Mouse (Mus musculus) kidney, adult 2 months (tissue): ENCODE results near the gene Stard3nl. TPM values are rescaled to one million over a fixed set of nuclear protein-coding genes. Genes with fewer than 3 reads are reported as not detected.

ENCODE experiments used
- DNase-seq: peaks from one replicate; pipeline ENCODE4 v3.0.0; 2021
- H3K27ac ChIP-seq: fragments of 200-500 bp; 2 replicates; pipeline ENCODE4 v1.5.1; 2012; ENCODE audit warnings: low read depth, low read length, control low read depth, inconsistent platforms; ENCODE audit not compliant: insufficient read depth
- H3K27me3 ChIP-seq: fragments of 200-500 bp; replicated peaks from 2 replicates; pipeline ENCODE4 v1.6.1; 2012; ENCODE audit warnings: mild to moderate bottlenecking, moderate library complexity, low read length, inconsistent platforms; ENCODE audit not compliant: control insufficient read depth, insufficient read depth
- H3K36me3 ChIP-seq: fragments of 200-500 bp; 2 replicates; pipeline ENCODE4 v1.6.1; 2012; ENCODE audit warnings: mild to moderate bottlenecking, moderate library complexity, low read length, inconsistent platforms; ENCODE audit not compliant: control insufficient read depth, insufficient read depth
- H3K4me1 ChIP-seq: fragments of 200-500 bp; 2 replicates; pipeline ENCODE4 v1.6.1; 2011; ENCODE audit warnings: low read length; ENCODE audit not compliant: control insufficient read depth, insufficient read depth
- H3K4me3 ChIP-seq: fragments of 200-500 bp; 2 replicates; pipeline ENCODE4 v1.5.1; 2011; ENCODE audit warnings: mild to moderate bottlenecking, low read depth, low read length, control low read depth; ENCODE audit not compliant: insufficient read depth
- CTCF ChIP-seq: fragments of 200-500 bp; conservative IDR thresholded peaks from 2 replicates; pipeline ENCODE4 v1.5.1; 2011; ENCODE audit warnings: low read depth, mild to moderate bottlenecking, control low read depth, low read length, moderate library complexity, mixed read lengths; ENCODE audit not compliant: insufficient read depth, insufficient read length
- POLR2A ChIP-seq: fragments of 200-500 bp; IDR thresholded peaks from one replicate; pipeline ENCODE4 v1.6.1; 2011; ENCODE audit warnings: low read depth, low read length, control low read depth
- WGBS: fragments of 180-500 bp; shearing (Covaris S2); methylation state at CpG from one replicate; pipeline ENCODE4 v1.1.7; 2018; 5-methylcytosine and 5-hydroxymethylcytosine counted together
- polyA plus RNA-seq: library from polyadenylated mRNA; depleted of rRNA; stranded (reverse); fragments of >200 nt; gene quantifications from 2 replicates; pipeline ENCODE4 v1.2.3, GENCODE M21; 2012

Gene Stard3nl
- polyA plus RNA-seq, 1 experiment: 30.3 TPM

- 60% methylated on average over 8 of the region's 8 CpGs for WGBS
- Histone ChIP-seq H3K27ac (no peak overlapping the region), H3K4me1 (no peaks in the 10 kb centered on the region), H3K36me3 (no peaks in the 10 kb centered on the region), H3K4me3 (no peak overlapping the region), H3K27me3 (no peaks in the 10 kb centered on the region)
- no peak for DNase-seq
- TF ChIP-seq POLR2A (no peak), CTCF (no peak)
Observed at GRCm38 (mm10) chr13:19415894-19416531, 20.4 kb upstream of the Stard3nl start.

DNA sequence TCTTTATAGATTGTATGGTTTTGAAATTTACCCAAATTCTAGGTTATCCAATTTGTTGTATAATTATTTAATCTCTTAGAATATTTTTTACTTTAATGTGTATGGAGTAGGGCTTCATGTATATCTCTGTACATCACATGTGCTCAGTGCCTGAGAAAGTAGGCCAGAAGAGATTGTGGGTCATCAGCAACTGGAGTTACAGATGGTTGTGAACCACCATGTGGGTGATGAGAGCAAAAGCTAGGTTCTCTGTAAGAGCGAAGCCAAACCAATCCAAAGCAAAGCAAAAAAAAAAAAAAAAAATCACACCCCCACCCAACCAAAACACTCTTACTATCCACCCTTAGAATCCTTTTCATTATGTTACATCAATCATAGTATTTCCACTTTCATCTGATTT is 19.7 kb upstream of the Stard3nl start:
- Histone ChIP-seq H3K4me1 (no peaks in the 10 kb centered on the region), H3K27ac (no peak overlapping the region), H3K27me3 (no peaks in the 10 kb centered on the region), H3K36me3 (no peaks in the 10 kb centered on the region), H3K4me3 (no peak overlapping the region)
- DNase-seq: no peak
- no peak for TF ChIP-seq POLR2A
- no peak for TF ChIP-seq CTCF
- 81% methylated on average over 1 of the region's 1 CpGs for WGBS

DNA sequence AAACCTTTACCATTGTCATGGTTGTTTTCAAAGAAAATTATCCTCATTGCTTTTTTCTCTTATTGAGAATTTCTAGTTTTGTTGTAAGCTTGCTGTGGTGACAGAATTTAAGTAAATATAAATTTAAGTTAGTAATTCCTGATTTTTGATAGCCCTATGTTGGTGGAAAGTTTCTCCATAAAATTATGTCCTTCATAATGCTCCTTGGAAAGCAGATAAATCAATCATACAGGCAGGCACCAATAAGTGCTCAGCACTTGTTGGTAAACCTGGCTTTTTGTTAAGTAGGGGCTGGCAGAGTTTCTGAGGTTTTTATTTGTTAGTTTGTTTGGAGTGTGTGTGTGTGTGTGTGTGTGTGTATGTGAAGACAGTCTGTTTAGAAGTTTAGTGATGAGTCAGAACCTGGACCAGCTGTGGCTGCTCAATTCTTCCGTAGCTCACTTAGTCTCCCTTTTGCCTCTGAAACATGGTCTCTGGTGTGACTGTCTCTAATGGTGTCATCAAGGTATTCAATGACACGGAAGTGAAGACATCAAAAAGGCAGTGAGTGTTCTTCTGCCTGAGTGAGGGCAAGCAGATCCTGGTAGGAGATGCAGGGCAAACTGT is 16.8 kb upstream of the Stard3nl start:
- no peak for TF ChIP-seq POLR2A

DNA sequence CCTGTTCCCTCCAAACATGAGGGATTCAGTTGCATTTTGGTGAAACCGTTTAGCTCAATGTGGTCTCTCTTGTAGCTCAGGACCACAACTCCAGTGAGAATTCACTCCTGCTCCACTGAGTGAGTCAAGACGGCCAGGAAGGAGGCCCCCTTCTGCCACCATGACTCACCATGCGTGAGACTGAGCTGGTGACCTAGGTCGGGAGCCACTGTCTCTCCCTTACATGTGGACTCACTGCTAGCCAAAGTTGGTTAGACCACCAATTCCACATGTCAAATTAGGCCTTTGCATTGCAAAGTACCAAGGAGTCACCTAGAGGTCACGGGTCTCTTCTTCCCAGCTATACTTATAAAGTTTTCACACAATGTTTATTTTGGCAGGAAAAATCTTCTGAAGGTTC is 16.3 kb upstream of the Stard3nl start:
- Histone ChIP-seq H3K27ac (no peak overlapping the region), H3K27me3 (no peaks in the 10 kb centered on the region), H3K36me3 (no peaks in the 10 kb centered on the region), H3K4me1 (no peaks in the 10 kb centered on the region), H3K4me3 (no peak overlapping the region)
- no peak for DNase-seq
- 75% methylated on average over 5 of the region's 5 CpGs for WGBS
- TF ChIP-seq POLR2A (no peak), CTCF (no peak)

More for the DNA sequence above, 16.8 kb upstream of the Stard3nl start:
- Histone ChIP-seq H3K36me3 (no peaks in the 10 kb centered on the region), H3K4me1 (no peaks in the 10 kb centered on the region), H3K27me3 (no peaks in the 10 kb centered on the region), H3K4me3 (no peak overlapping the region), H3K27ac (no peak overlapping the region)
- 78% methylated on average over 2 of the region's 2 CpGs for WGBS
- no peak for DNase-seq

DNA sequence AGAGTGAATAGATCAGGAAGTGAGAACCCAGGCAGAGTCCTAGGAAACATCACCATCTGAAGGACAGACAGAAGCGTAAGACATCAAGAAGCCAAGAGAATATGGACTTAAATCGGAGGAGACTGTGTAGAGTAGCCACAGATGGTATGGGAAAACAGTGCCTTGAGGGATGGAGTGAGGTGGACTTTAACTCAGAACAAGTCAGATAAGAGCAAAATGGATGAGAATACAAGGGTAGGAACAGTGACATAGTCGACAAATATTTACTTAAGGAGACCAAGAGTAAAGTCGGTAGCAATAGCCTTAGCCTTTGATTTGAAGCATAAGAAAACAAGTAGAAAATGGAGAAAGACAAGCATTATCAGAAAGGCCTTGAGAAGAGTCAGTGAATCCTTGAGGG is 15.1 kb upstream of the Stard3nl start:
- H3K36me3 ChIP-seq: no peaks in the 10 kb centered on the region
- no peaks in the 10 kb centered on the region for H3K4me1 ChIP-seq
- TF ChIP-seq CTCF (no peak), POLR2A (no peak)
- 94% methylated on average over 4 of the region's 4 CpGs for WGBS
- no peak for DNase-seq
- no peak overlapping the region for H3K4me3 ChIP-seq
- H3K27ac ChIP-seq: no peak overlapping the region
- no peaks in the 10 kb centered on the region for H3K27me3 ChIP-seq

DNA sequence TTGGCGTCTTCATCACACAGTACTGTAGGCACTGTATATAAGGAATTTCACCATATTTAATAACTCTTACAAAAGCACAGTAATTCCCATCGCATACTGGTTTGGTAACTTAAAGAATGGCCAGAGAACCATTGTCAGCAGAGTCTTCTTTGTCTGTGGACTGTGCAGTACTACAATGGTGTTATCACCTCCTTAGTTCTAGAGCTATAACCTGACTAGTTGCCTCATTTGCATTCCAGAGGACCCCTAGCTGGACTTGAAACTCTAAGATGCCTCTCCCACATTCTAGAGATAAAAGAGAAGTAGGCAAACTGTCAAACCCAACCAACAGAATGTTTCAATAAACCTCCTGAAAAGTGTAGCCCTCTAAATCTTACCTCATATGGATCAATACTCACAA is 12.4 kb upstream of the Stard3nl start:
- H3K27me3 ChIP-seq: no peaks in the 10 kb centered on the region
- DNase-seq: no peak
- no peak overlapping the region for H3K27ac ChIP-seq
- 91% methylated on average over 2 of the region's 2 CpGs for WGBS
- no peaks in the 10 kb centered on the region for H3K36me3 ChIP-seq
- no peak overlapping the region for H3K4me3 ChIP-seq
- no peaks in the 10 kb centered on the region for H3K4me1 ChIP-seq
- TF ChIP-seq CTCF: no peak
- no peak for TF ChIP-seq POLR2A

DNA sequence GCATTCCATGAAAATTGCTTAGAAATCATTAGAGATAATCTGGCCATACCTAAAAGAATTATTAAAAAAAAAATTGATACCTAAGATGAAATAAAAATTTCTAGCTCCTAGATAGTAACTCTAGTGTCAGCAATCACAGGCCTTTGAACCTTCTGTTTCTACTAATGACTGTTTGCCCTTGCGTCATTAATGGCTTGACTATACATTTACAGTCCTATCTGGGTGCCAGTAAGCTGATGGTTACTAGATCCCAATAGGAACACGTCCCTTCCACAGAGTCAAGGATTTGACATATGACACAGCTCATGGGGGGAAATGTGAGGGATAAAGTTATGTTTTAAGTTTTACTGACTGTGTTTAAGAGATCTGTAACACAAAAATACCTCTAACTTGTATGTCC is 9.0 kb upstream of the Stard3nl start:
- 85% methylated on average over 2 of the region's 2 CpGs for WGBS
- DNase-seq: no peak
- Histone ChIP-seq H3K27me3 (no peaks in the 10 kb centered on the region), H3K36me3 (no peaks in the 10 kb centered on the region), H3K4me1 (no peaks in the 10 kb centered on the region), H3K27ac (no peak overlapping the region), H3K4me3 (no peak overlapping the region)
- no peak for TF ChIP-seq CTCF
- TF ChIP-seq POLR2A: no peak
